In genomic region chr11:119053257-119053670, GRCm38 (mm10) we compare ENCODE assay signal across 8 mouse cellular contexts. TPM values are rescaled to one million over a fixed set of nuclear protein-coding genes. Genes with fewer than 3 reads are reported as not detected.
DNase-seq lines count a peak whose midpoint lies in the region; ATAC-seq and TF ChIP-seq lines count a peak whose summit lies in the region.

No protein-coding gene starts in this region.

- 0% methylated on average over 38 of the region's 42 CpGs for WGBS in forebrain, embryonic 15.5 days
- WGBS in hindbrain, embryonic 12.5 days, result under 1% methylated on average over 41 of the region's 42 CpGs

- peak overlapping the region; percentile 95 for H3K4me2 ChIP-seq in forebrain, embryonic 15.5 days (replicated peaks)
- peak overlapping the region; percentile 94 for H3K4me2 ChIP-seq in hindbrain, embryonic 12.5 days (replicated peaks)

- peaks cover 59% of the 10 kb centered on the region for H3K4me1 ChIP-seq in forebrain, embryonic 15.5 days
- H3K4me1 ChIP-seq in hindbrain, embryonic 12.5 days, result peaks cover 57% of the 10 kb centered on the region

- peak overlapping the region; percentile 93 for H3K27ac ChIP-seq in forebrain, embryonic 15.5 days (replicated peaks)
- peak overlapping the region; percentile 94 for H3K27ac ChIP-seq in hindbrain, embryonic 12.5 days
- no peak overlapping the region for H3K27ac ChIP-seq in left cerebral cortex, adult 2 months

- TF ChIP-seq CTCF in left cerebral cortex, adult 2 months (IDR thresholded peaks at IDR 0.05), result peak; percentile 31

- DNase-seq in ES-CJ7 (ENCODE audit: low read depth, low spot score), result peak; percentile 96
- peak; percentile 82 to 84 for DNase-seq in adrenal gland, postnatal 36 days
- DNase-seq in left cerebral cortex, adult 2 months (ENCODE audit: extremely low spot score in 1 of 2, low spot score in 2 of 2), result peak; percentile 76 to 86
- peak; percentile 88 for DNase-seq in right cerebral cortex, postnatal 25 days

- intact Hi-C loops in left cerebral cortex, adult 2 months (cut with DNase I), result loop anchor here (5.0 kb wide), 1 partner anchor 214 kb away; the partner anchor contains the start of gene Gaa

- no peaks in the 10 kb centered on the region for H3K36me3 ChIP-seq in forebrain, embryonic 15.5 days
- no peaks in the 10 kb centered on the region for H3K36me3 ChIP-seq in hindbrain, embryonic 12.5 days

- peak; percentile 96 for ATAC-seq in forebrain, embryonic 15.5 days (replicated peaks)
- ATAC-seq in hindbrain, embryonic 12.5 days (ENCODE audit: low FRiP score), result peak; percentile 92
- ATAC-seq in megakaryocyte, adult 5-6 weeks (ENCODE audit: poor library complexity, severe bottlenecking), result peak; percentile 74
- no peak for ATAC-seq in erythroid progenitor cell, adult 5-6 weeks (replicated peaks; ENCODE audit: low FRiP score, poor library complexity, severe bottlenecking)

- peaks cover 56% of the 10 kb centered on the region for H3K27me3 ChIP-seq in forebrain, embryonic 15.5 days
- peaks cover 77% of the 10 kb centered on the region for H3K27me3 ChIP-seq in hindbrain, embryonic 12.5 days

- no peaks in the 10 kb centered on the region for H3K9me3 ChIP-seq in forebrain, embryonic 15.5 days
- H3K9me3 ChIP-seq in hindbrain, embryonic 12.5 days (replicated peaks), result no peaks in the 10 kb centered on the region

- peak overlapping the region; percentile 57 for H3K4me3 ChIP-seq in forebrain, embryonic 15.5 days
- H3K4me3 ChIP-seq in hindbrain, embryonic 12.5 days, result peak overlapping the region; percentile 34
- H3K4me3 ChIP-seq in left cerebral cortex, adult 2 months, result peak overlapping the region; percentile 33

- H3K9ac ChIP-seq in forebrain, embryonic 15.5 days (replicated peaks), result peak overlapping the region; percentile 59
- peak overlapping the region; percentile 68 for H3K9ac ChIP-seq in hindbrain, embryonic 12.5 days

RNA-seq across cellular contexts. Expression of gene Cbx8, which starts 12.5 kb away (rescaled TPM):
- total RNA-seq in adrenal gland, postnatal 36 days (2021), result 10 to 100 TPM; 21.4 to 21.5 TPM
- 13.8 and 14.1 TPM in 2 replicates for polyA plus RNA-seq in forebrain, embryonic 15.5 days (2015; fragmentation: Nextera tagmentation; extraction: Ambion mirVana)
- polyA plus RNA-seq in hindbrain, embryonic 12.5 days (2016; fragmentation: Nextera tagmentation; extraction: Ambion mirVana), result 9.9 and 11.6 TPM in 2 replicates
- total RNA-seq in left cerebral cortex, adult 2 months (2021), result 10 to 100 TPM; 11.1 to 11.2 TPM
- total RNA-seq in megakaryocyte, adult 5-6 weeks (2015), result 3.2 and 5.6 TPM in 2 replicates
- total RNA-seq in megakaryocyte, adult 5-6 weeks (2017), result 3.0 and 3.6 TPM in 2 replicates
- total RNA-seq in erythroid progenitor cell, adult 5-6 weeks (2015; ENCODE audit: low replicate concordance), result 1.3 TPM in 1 of 2 replicates, not detected in the other
- total RNA-seq in erythroid progenitor cell, adult 5-6 weeks (2017; ENCODE audit: low replicate concordance), result 1.0 and 3.3 TPM in 2 replicates

RNA-seq across cellular contexts. Expression of gene Cbx2, which starts 30.5 kb away (rescaled TPM):
- 1 to 10 TPM; 7.6 to 7.7 TPM for total RNA-seq in adrenal gland, postnatal 36 days (2021)
- polyA plus RNA-seq in forebrain, embryonic 15.5 days (2015; fragmentation: Nextera tagmentation; extraction: Ambion mirVana), result 30.4 and 31.8 TPM in 2 replicates
- 60.5 and 62.5 TPM in 2 replicates for polyA plus RNA-seq in hindbrain, embryonic 12.5 days (2016; fragmentation: Nextera tagmentation; extraction: Ambion mirVana)
- total RNA-seq in left cerebral cortex, adult 2 months (2021), result 1 to 10 TPM; 3.2 to 3.4 TPM
- total RNA-seq in megakaryocyte, adult 5-6 weeks (2015), result 1.5 and 1.6 TPM in 2 replicates
- total RNA-seq in megakaryocyte, adult 5-6 weeks (2017), result 2.8 TPM in 2 replicates
- not detected in 2 replicates for total RNA-seq in erythroid progenitor cell, adult 5-6 weeks (2015; ENCODE audit: low replicate concordance)
- 0.51 TPM in 1 of 2 replicates, not detected in the other for total RNA-seq in erythroid progenitor cell, adult 5-6 weeks (2017; ENCODE audit: low replicate concordance)

RNA-seq across cellular contexts. Expression of gene Cbx4, which starts 32.8 kb away (rescaled TPM):
- 100 to 1,000 TPM; 200 to 332 TPM for total RNA-seq in adrenal gland, postnatal 36 days (2021)
- 15.5 and 16.5 TPM in 2 replicates for polyA plus RNA-seq in forebrain, embryonic 15.5 days (2015; fragmentation: Nextera tagmentation; extraction: Ambion mirVana)
- 13.2 and 15.0 TPM in 2 replicates for polyA plus RNA-seq in hindbrain, embryonic 12.5 days (2016; fragmentation: Nextera tagmentation; extraction: Ambion mirVana)
- 10 to 100 TPM; 51.4 to 54.3 TPM for total RNA-seq in left cerebral cortex, adult 2 months (2021)
- 15.3 and 15.5 TPM in 2 replicates for total RNA-seq in megakaryocyte, adult 5-6 weeks (2015)
- 18.0 and 18.4 TPM in 2 replicates for total RNA-seq in megakaryocyte, adult 5-6 weeks (2017)
- total RNA-seq in erythroid progenitor cell, adult 5-6 weeks (2015; ENCODE audit: low replicate concordance), result 5.4 and 13.4 TPM in 2 replicates
- 2.7 and 4.4 TPM in 2 replicates for total RNA-seq in erythroid progenitor cell, adult 5-6 weeks (2017; ENCODE audit: low replicate concordance)
